Mouse (Mus musculus): ENCODE results near the gene Hunk. TPM values are rescaled to one million over a fixed set of nuclear protein-coding genes. Genes with fewer than 3 reads are reported as not detected.

Hunk gene
- polyA plus RNA-seq, 1 experiment: 0.07 TPM

GRCm38 (mm10) chr16:90405599-90405998, 19.8 kb downstream of the Hunk start:
- Histone ChIP-seq H3K4me1 (no peaks in the 10 kb centered on the region), H3K36me3 (replicated peaks; ENCODE audit: low read length) (no peaks in the 10 kb centered on the region), H3K27me3 (replicated peaks) (no peaks in the 10 kb centered on the region), H3K4me3 (replicated peaks) (no peak overlapping the region), H3K9me3 (no peaks in the 10 kb centered on the region)
- TF ChIP-seq GATA1 (IDR thresholded peaks at IDR 0.05; ENCODE audit: borderline replicate concordance, low read length): no peak
- no peak for TF ChIP-seq FLI1 (IDR thresholded peaks at IDR 0.05; ENCODE audit: low read length)

GRCm38 (mm10) chr16:90407541-90408289, 21.9 kb downstream of the Hunk start:
- Histone ChIP-seq H3K27me3 (replicated peaks) (no peaks in the 10 kb centered on the region), H3K4me3 (replicated peaks) (no peak overlapping the region), H3K36me3 (replicated peaks; ENCODE audit: low read length) (no peaks in the 10 kb centered on the region), H3K9me3 (peaks cover 9% of the 10 kb centered on the region; the same call in 1 of the 2 replicates), H3K4me1 (no peaks in the 10 kb centered on the region)
- TF ChIP-seq GATA1 (IDR thresholded peaks at IDR 0.05; ENCODE audit: borderline replicate concordance, low read length) (no peak), FLI1 (IDR thresholded peaks at IDR 0.05; ENCODE audit: low read length) (no peak)

GRCm38 (mm10) chr16:90412096-90413082, 26.6 kb downstream of the Hunk start:
- Histone ChIP-seq H3K4me1 (no peaks in the 10 kb centered on the region), H3K27me3 (replicated peaks) (no peaks in the 10 kb centered on the region), H3K4me3 (replicated peaks) (no peak overlapping the region), H3K36me3 (replicated peaks; ENCODE audit: low read length) (no peaks in the 10 kb centered on the region), H3K9me3 (peaks cover 20% of the 10 kb centered on the region)
- no peak for TF ChIP-seq FLI1 (IDR thresholded peaks at IDR 0.05; ENCODE audit: low read length)
- no peak for TF ChIP-seq GATA1 (IDR thresholded peaks at IDR 0.05; ENCODE audit: borderline replicate concordance, low read length)

GRCm38 (mm10) chr16:90416621-90417020, 30.8 kb downstream of the Hunk start:
- TF ChIP-seq FLI1 (IDR thresholded peaks at IDR 0.05; ENCODE audit: low read length) (no peak), GATA1 (IDR thresholded peaks at IDR 0.05; ENCODE audit: borderline replicate concordance, low read length) (no peak)
- no peaks in the 10 kb centered on the region for H3K4me1 ChIP-seq
- no peaks in the 10 kb centered on the region for H3K36me3 ChIP-seq (replicated peaks; ENCODE audit: low read length)

GRCm38 (mm10) chr16:90418661-90419060, 32.8 kb downstream of the Hunk start:
- H3K4me3 ChIP-seq (replicated peaks): no peak overlapping the region
- TF ChIP-seq GATA1 (IDR thresholded peaks at IDR 0.05; ENCODE audit: borderline replicate concordance, low read length): no peak
- TF ChIP-seq FLI1 (IDR thresholded peaks at IDR 0.05; ENCODE audit: low read length): no peak
- no peaks in the 10 kb centered on the region for H3K36me3 ChIP-seq (replicated peaks; ENCODE audit: low read length)
- peaks cover 7% of the 10 kb centered on the region for H3K27me3 ChIP-seq (replicated peaks)
- peaks cover 1% of the 10 kb centered on the region for H3K9me3 ChIP-seq
- no peaks in the 10 kb centered on the region for H3K4me1 ChIP-seq

More at GRCm38 (mm10) chr16:90416621-90417020, 30.8 kb downstream of the Hunk start:
- Histone ChIP-seq H3K4me3 (replicated peaks) (no peak overlapping the region), H3K27me3 (replicated peaks) (peaks cover 7% of the 10 kb centered on the region), H3K9me3 (peaks cover 20% of the 10 kb centered on the region)

GRCm38 (mm10) chr16:90421145-90421544, 35.3 kb downstream of the Hunk start:
- H3K9me3 ChIP-seq: no peaks in the 10 kb centered on the region
- peaks cover 7% of the 10 kb centered on the region for H3K27me3 ChIP-seq (replicated peaks)
- no peak overlapping the region for H3K4me3 ChIP-seq (replicated peaks)
- H3K36me3 ChIP-seq (replicated peaks; ENCODE audit: low read length): no peaks in the 10 kb centered on the region
- H3K4me1 ChIP-seq: no peaks in the 10 kb centered on the region
- TF ChIP-seq GATA1 (IDR thresholded peaks at IDR 0.05; ENCODE audit: borderline replicate concordance, low read length) (no peak), FLI1 (IDR thresholded peaks at IDR 0.05; ENCODE audit: low read length) (no peak)

- H3K9me3 ChIP-seq: no peaks in the 10 kb centered on the region
Measured at GRCm38 (mm10) chr16:90421551-90421950, 35.7 kb downstream of the Hunk start.

GRCm38 (mm10) chr16:90422108-90422529, 36.3 kb downstream of the Hunk start:
- H3K36me3 ChIP-seq (replicated peaks; ENCODE audit: low read length): no peaks in the 10 kb centered on the region
- H3K27me3 ChIP-seq (replicated peaks): peaks cover 7% of the 10 kb centered on the region
- H3K9me3 ChIP-seq: peaks cover 1% of the 10 kb centered on the region
- TF ChIP-seq FLI1 (IDR thresholded peaks at IDR 0.05; ENCODE audit: low read length) (no peak), GATA1 (IDR thresholded peaks at IDR 0.05; ENCODE audit: borderline replicate concordance, low read length) (no peak)
- no peaks in the 10 kb centered on the region for H3K4me1 ChIP-seq
- no peak overlapping the region for H3K4me3 ChIP-seq (replicated peaks)

More at GRCm38 (mm10) chr16:90421551-90421950, 35.7 kb downstream of the Hunk start:
- TF ChIP-seq GATA1 (IDR thresholded peaks at IDR 0.05; ENCODE audit: borderline replicate concordance, low read length) (no peak), FLI1 (IDR thresholded peaks at IDR 0.05; ENCODE audit: low read length) (no peak)
- H3K4me3 ChIP-seq (replicated peaks): no peak overlapping the region
- no peaks in the 10 kb centered on the region for H3K36me3 ChIP-seq (replicated peaks; ENCODE audit: low read length)
- peaks cover 7% of the 10 kb centered on the region for H3K27me3 ChIP-seq (replicated peaks)
- no peaks in the 10 kb centered on the region for H3K4me1 ChIP-seq

- Histone ChIP-seq H3K4me1 (no peaks in the 10 kb centered on the region), H3K27me3 (replicated peaks) (peaks cover under 1% of the 10 kb centered on the region), H3K36me3 (replicated peaks; ENCODE audit: low read length) (no peaks in the 10 kb centered on the region), H3K4me3 (replicated peaks) (no peak overlapping the region), H3K9me3 (peaks cover 13% of the 10 kb centered on the region)
- TF ChIP-seq GATA1 (IDR thresholded peaks at IDR 0.05; ENCODE audit: borderline replicate concordance, low read length) (no peak), FLI1 (IDR thresholded peaks at IDR 0.05; ENCODE audit: low read length) (no peak)
Measured at GRCm38 (mm10) chr16:90423898-90424297, 38.1 kb downstream of the Hunk start.
